ENCODE assay signal across 1 mouse cellular context in genomic region chr8:83716563-83716962, GRCm38 (mm10).
A peak's percentile ranks its signal among the peaks of the same experiment; 100 is the strongest.
TF ChIP-seq lines count a peak whose summit lies in the region.

No protein-coding gene starts in this region.

TF ChIP-seq in MEL, 35 proteins besides CTCF, POLR2A, EP300 and RAD21 (continued from another document):
- TF ChIP-seq USF2 (IDR thresholded peaks at IDR 0.05; ENCODE audit: borderline replicate concordance in 1 of 2, insufficient read depth in 1 of 2, low read depth in 1 of 2, low read length in 2 of 2) (no peak), ELF1 (IDR thresholded peaks at IDR 0.05; ENCODE audit: low read depth, low read length) (0 out of 2 replicates have a peak, but pooled peaks have one; percentile 15), ETS1 (IDR thresholded peaks at IDR 0.05; ENCODE audit: low read depth, low read length) (peak; percentile 47; the same call in 1 of the 2 replicates), TBP (IDR thresholded peaks at IDR 0.05; ENCODE audit: low read depth, low read length) (peak; percentile 47; the same call in 1 of the 2 replicates), HCFC1 (IDR thresholded peaks at IDR 0.05; ENCODE audit: low read depth, low read length) (no peak), GATA1 (IDR thresholded peaks at IDR 0.05; ENCODE audit: low read depth, low read length) (peak; percentile 88), POLR2AphosphoS2 (IDR thresholded peaks at IDR 0.05; ENCODE audit: low read length) (no peak), MYC (IDR thresholded peaks at IDR 0.05; ENCODE audit: low read depth, low read length) (peak; percentile 53; the same call in 1 of the 2 replicates), UBTF (IDR thresholded peaks at IDR 0.05; ENCODE audit: borderline replicate concordance, insufficient read depth, low read depth, low read length) (no peak), GABPA (IDR thresholded peaks at IDR 0.05; ENCODE audit: low read depth, low read length) (no peak), JUND (IDR thresholded peaks at IDR 0.05; ENCODE audit: low read depth, low read length) (peak; percentile 71; the same call in 1 of the 2 replicates)
